Mouse (Mus musculus) embryonic facial prominence, embryonic 14.5 days (tissue): ENCODE data around the gene Kmo. TPM values are rescaled to one million over a fixed set of nuclear protein-coding genes. Genes with fewer than 3 reads are reported as not detected.
A peak's percentile ranks its signal among the peaks of the same experiment; 100 is the strongest.

Experiments used
- ATAC-seq: fragments of 200-750 bp; cut with Nextera tagmentation; 2 replicates; pipeline ENCODE4 v1.8.0; 2017; ENCODE audit warnings: low read depth, moderate number of reproducible peaks, moderate TSS enrichment
- DNase-seq: peaks from one replicate; pipeline ENCODE4 v3.0.0-alpha.2; 2015; ENCODE audit warnings: low spot score
- H3K27ac ChIP-seq: fragments of 300-500 bp; sonication (generic); replicated peaks from 2 replicates; pipeline ENCODE4 v1.5.1; 2014; ENCODE audit warnings: low read depth, mild to moderate bottlenecking, low read length, moderate library complexity
- H3K27me3 ChIP-seq: fragments of 300-500 bp; sonication (generic); replicated peaks from 2 replicates; pipeline ENCODE4 v1.6.1; 2014; ENCODE audit warnings: low read length; ENCODE audit not compliant: control insufficient read depth, insufficient read depth
- H3K36me3 ChIP-seq: fragments of 300-500 bp; sonication (generic); 2 replicates; pipeline ENCODE4 v1.6.1; 2014; ENCODE audit warnings: low read length, mixed read lengths; ENCODE audit not compliant: control insufficient read depth, insufficient read depth
- H3K4me1 ChIP-seq: fragments of 300-500 bp; sonication (generic); 2 replicates; pipeline ENCODE4 v1.6.1; 2014; ENCODE audit warnings: antibody characterized with exemption, low read length; ENCODE audit not compliant: control insufficient read depth, insufficient read depth
- H3K4me2 ChIP-seq: fragments of 300-500 bp; sonication (generic); 2 replicates; pipeline ENCODE4 v1.6.1; 2014; ENCODE audit warnings: low read depth, mild to moderate bottlenecking, low read length, moderate library complexity, mixed read lengths
- H3K4me3 ChIP-seq: fragments of 300-500 bp; sonication (generic); 2 replicates; pipeline ENCODE4 v1.5.1; 2014; ENCODE audit warnings: low read depth, mild to moderate bottlenecking, low read length
- H3K9ac ChIP-seq: fragments of 300-500 bp; sonication (generic); 2 replicates; pipeline ENCODE4 v1.6.1; 2014; ENCODE audit warnings: low read depth, mild to moderate bottlenecking, low read length, moderate library complexity, mixed read lengths
- H3K9me3 ChIP-seq: fragments of 300-500 bp; sonication (generic); 2 replicates; pipeline ENCODE4 v1.6.1; 2016; ENCODE audit warnings: low read length; ENCODE audit not compliant: control insufficient read depth
- WGBS: fragments of 180-500 bp; shearing (Covaris S2); extraction: QIAGEN DNeasy Blood & Tissue Kit; methylation state at CpG from one replicate; pipeline ENCODE4 v1.1.7; 2014; 5-methylcytosine and 5-hydroxymethylcytosine counted together
- polyA plus RNA-seq: library from polyadenylated mRNA; unstranded; fragments of >200 nt; fragmentation: Nextera tagmentation; extraction: Ambion mirVana; gene quantifications from 2 replicates; pipeline ENCODE4 v1.2.1, GENCODE M21; 2014

Kmo gene
- polyA plus RNA-seq, 1 experiment from 2014 or later = 0.19 TPM

DNA sequence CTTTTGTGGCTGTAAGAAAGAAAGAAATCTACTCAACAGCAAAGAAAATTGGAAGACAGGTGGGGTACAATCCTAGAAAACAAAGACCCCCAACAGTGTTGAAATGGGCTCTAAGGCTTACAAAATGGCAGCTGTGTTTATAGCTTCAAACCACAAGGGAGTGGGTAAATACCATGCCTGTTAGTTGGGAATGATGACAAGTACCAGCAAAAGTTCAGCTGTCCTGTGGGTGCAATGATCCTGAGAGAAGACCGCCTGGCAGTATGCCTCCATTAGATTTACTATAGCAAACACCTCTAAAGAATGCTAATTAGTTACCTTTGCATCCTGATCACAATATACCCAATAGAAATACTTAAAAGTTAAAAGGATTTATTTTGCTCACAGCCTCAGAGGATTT is 27.3 kb upstream of the Kmo start:
- no peak overlapping the region for H3K9ac ChIP-seq

DNA sequence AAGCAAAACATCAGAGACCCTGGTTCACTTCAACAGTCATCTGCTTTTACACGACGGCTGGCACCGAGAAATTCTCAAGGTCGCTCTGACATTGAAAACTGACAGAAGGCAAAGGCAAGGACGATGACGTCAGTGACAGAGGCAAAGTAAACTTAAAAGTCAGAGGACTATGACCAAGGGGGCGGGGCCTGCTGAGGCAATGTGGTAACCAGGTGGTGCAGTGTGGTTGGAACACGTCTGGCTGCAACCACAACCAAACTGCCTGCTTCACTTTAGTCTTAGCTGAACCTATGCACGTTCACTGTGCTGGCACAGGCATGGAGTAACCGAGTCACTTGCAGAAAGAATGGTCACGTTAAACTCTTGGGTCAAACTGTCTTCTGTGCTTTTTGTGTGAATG is 17.9 kb upstream of the Kmo start:
- no peaks in the 10 kb centered on the region for H3K4me1 ChIP-seq
- ATAC-seq (no peak), DNase-seq (no peak)
- peaks cover 57% of the 10 kb centered on the region for H3K36me3 ChIP-seq
- H3K4me3 ChIP-seq = no peak overlapping the region
- WGBS = 86% methylated on average over 11 of the region's 11 CpGs
- H3K4me2 ChIP-seq = no peak overlapping the region
- H3K9ac ChIP-seq = no peak overlapping the region
- H3K9me3 ChIP-seq = no peaks in the 10 kb centered on the region
- no peaks in the 10 kb centered on the region for H3K27me3 ChIP-seq
- no peak overlapping the region for H3K27ac ChIP-seq

More for the DNA sequence above, 27.3 kb upstream of the Kmo start:
- Histone ChIP-seq H3K4me2 (no peak overlapping the region), H3K36me3 (no peaks in the 10 kb centered on the region), H3K27me3 (no peaks in the 10 kb centered on the region), H3K9me3 (0 out of 2 replicates have a peak, but pooled peaks cover 4% of the 10 kb centered on the region), H3K4me1 (no peaks in the 10 kb centered on the region), H3K27ac (no peak overlapping the region), H3K4me3 (no peak overlapping the region)
- ATAC-seq (no peak), DNase-seq (no peak)
- 91% methylated on average over 1 of the region's 1 CpGs for WGBS

GRCm38 (mm10) chr1:175603390-175603789 is 16.8 kb upstream of the Kmo start:
- H3K9ac ChIP-seq = no peak overlapping the region
- H3K4me2 ChIP-seq = no peak overlapping the region
- H3K27me3 ChIP-seq = no peaks in the 10 kb centered on the region
- WGBS = 61% methylated on average over 6 of the region's 6 CpGs
- DNase-seq = peak; percentile 22
- peaks cover 68% of the 10 kb centered on the region for H3K36me3 ChIP-seq
- H3K4me3 ChIP-seq = no peak overlapping the region
- ATAC-seq = no peak
- H3K9me3 ChIP-seq = no peaks in the 10 kb centered on the region
- H3K27ac ChIP-seq = no peak overlapping the region
- no peaks in the 10 kb centered on the region for H3K4me1 ChIP-seq

GRCm38 (mm10) chr1:175607308-175607707 is 12.9 kb upstream of the Kmo start:
- H3K27me3 ChIP-seq = no peaks in the 10 kb centered on the region
- H3K4me3 ChIP-seq = no peak overlapping the region
- H3K36me3 ChIP-seq = peaks cover 86% of the 10 kb centered on the region
- ATAC-seq = no peak
- no peaks in the 10 kb centered on the region for H3K4me1 ChIP-seq
- H3K27ac ChIP-seq = no peak overlapping the region
- H3K9me3 ChIP-seq = no peaks in the 10 kb centered on the region
- WGBS = 94% methylated on average over 6 of the region's 6 CpGs
- no peak overlapping the region for H3K9ac ChIP-seq
- H3K4me2 ChIP-seq = no peak overlapping the region
- DNase-seq = no peak

DNA sequence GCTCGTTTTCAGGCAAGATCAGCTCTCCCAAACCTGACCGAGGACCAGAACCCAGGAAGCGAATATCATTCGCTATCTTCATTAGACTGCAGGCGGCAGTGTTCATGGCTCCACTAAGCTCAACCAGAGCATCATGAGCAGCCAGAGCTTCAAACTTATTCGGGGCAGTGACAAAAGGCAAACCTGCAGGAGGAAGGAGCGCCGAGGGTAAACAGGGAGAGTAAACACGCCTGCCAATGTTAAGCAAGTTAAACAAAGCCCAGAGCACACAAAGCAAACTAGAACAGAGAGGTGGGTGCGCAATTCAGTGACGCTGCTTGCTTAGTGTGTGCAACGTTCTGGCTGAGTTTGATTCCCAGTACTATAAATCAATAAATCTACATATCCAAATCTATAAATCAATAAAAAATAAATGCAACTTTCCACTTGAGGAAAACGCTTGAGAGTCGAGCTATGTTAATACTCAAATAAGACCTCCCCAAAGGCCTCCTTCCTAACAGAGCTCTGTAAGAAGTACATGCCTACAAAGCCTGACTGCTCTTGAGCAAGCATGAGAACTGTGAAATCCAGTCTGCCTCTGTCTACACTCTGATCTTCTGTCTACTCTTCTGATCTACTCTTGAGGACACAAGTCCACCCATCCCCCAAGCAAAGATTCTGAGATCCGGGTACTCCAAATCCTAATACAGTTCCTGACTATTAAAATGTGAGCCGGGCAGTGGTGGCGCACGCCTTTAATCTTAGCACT is 12.2 kb upstream of the Kmo start:
- no peaks in the 10 kb centered on the region for H3K27me3 ChIP-seq
- DNase-seq = no peak
- no peaks in the 10 kb centered on the region for H3K4me1 ChIP-seq
- H3K36me3 ChIP-seq = peaks cover 88% of the 10 kb centered on the region
- H3K4me2 ChIP-seq = no peak overlapping the region
- H3K9ac ChIP-seq = no peak overlapping the region
- no peak for ATAC-seq
- H3K9me3 ChIP-seq = no peaks in the 10 kb centered on the region
- 90% methylated on average over 18 of the region's 18 CpGs for WGBS
- H3K4me3 ChIP-seq = no peak overlapping the region
- no peak overlapping the region for H3K27ac ChIP-seq

- Histone ChIP-seq H3K9ac (no peak overlapping the region), H3K9me3 (no peaks in the 10 kb centered on the region), H3K27ac (no peak overlapping the region), H3K4me2 (no peak overlapping the region), H3K27me3 (no peaks in the 10 kb centered on the region), H3K36me3 (peaks cover 90% of the 10 kb centered on the region), H3K4me3 (no peak overlapping the region), H3K4me1 (no peaks in the 10 kb centered on the region)
- WGBS = 98% methylated on average over 3 of the region's 3 CpGs
- ATAC-seq = no peak
- no peak for DNase-seq
Observed at GRCm38 (mm10) chr1:175608708-175609107, 11.5 kb upstream of the Kmo start.

GRCm38 (mm10) chr1:175614992-175615391 is 5.2 kb upstream of the Kmo start:
- Histone ChIP-seq H3K4me1 (no peaks in the 10 kb centered on the region), H3K4me2 (no peak overlapping the region), H3K27ac (no peak overlapping the region), H3K4me3 (no peak overlapping the region), H3K9me3 (no peaks in the 10 kb centered on the region), H3K9ac (no peak overlapping the region), H3K36me3 (peaks cover 87% of the 10 kb centered on the region), H3K27me3 (no peaks in the 10 kb centered on the region)
- DNase-seq (no peak), ATAC-seq (no peak)
- 91% methylated on average over 9 of the region's 9 CpGs for WGBS

DNA sequence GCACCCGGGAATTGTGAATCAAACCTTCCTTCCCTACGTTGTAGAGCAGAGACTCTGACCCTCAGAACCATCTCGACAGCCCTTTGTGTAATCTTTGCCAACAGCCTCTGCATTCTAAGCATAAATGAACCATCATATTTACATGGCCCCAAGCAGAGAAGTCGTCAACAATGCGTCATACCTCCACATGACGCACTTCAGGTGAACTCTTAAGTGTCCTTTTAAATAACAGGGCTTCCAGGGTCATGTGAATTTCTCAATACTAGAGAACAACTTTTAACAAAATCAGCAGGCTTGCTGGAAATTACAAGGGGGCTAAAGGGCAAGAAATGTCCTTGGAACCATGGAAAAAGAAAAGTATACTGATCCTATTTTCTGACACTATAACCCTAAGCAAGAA is 3.5 kb downstream of the Kmo start:
- Histone ChIP-seq H3K9ac (no peak overlapping the region), H3K27me3 (no peaks in the 10 kb centered on the region), H3K9me3 (no peaks in the 10 kb centered on the region), H3K4me1 (peaks cover 5% of the 10 kb centered on the region), H3K4me2 (no peak overlapping the region), H3K4me3 (no peak overlapping the region), H3K36me3 (0 out of 2 replicates have a peak, but pooled peaks cover 7% of the 10 kb centered on the region), H3K27ac (no peak overlapping the region)
- WGBS = 82% methylated on average over 6 of the region's 6 CpGs
- ATAC-seq (no peak), DNase-seq (no peak)

DNA sequence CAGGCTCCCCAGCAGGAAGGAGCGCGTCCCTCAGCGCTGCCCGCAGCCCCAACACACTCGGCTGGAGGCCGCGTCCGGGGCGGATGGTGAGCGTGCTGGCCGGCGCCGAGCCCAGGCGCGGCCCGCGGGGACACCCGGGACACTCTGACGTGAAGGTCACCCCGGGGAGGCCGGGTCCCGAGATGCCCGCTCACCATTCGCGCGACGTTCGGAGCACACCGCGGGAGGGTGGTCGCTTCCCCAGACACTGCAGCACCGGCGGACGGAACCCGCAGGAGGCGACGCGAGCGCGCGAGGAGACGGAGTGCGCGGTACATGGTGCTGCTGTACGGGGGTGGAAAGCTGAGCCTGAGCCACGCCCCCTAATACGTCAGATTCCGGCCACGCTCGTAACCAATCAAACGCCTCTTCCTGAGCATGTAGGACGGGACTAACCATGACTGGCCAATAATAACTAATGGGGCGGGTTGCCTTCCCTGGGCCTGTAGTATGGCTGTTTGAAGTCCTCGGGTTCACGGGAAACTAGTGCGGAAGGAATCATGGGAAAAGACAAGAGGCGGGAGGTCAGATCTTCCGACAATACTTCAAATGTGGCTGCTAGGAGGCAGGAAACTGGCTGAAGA is 5.2 kb downstream of the Kmo start, which contains the start of gene Fh1:
TSS of gene Fh1 (minus strand) at position 379 of the 623 bp plus-strand sequence.
- H3K36me3 ChIP-seq = no peaks in the 10 kb centered on the region
- peaks cover 5% of the 10 kb centered on the region for H3K4me1 ChIP-seq
- under 1% methylated on average over 44 of the region's 58 CpGs for WGBS
- H3K4me3 ChIP-seq = peak within 1 kb of the TSS; percentile 79
- no peaks in the 10 kb centered on the region for H3K9me3 ChIP-seq
- peak; percentile 99 for DNase-seq
- peak within 1 kb of the TSS; percentile 65 for H3K4me2 ChIP-seq
- ATAC-seq = peak; percentile 100
- peak within 1 kb of the TSS; percentile 81 for H3K27ac ChIP-seq
- H3K27me3 ChIP-seq = no peaks in the 10 kb centered on the region
- peak within 1 kb of the TSS; percentile 93 for H3K9ac ChIP-seq
